Mouse (Mus musculus) heart, postnatal 25 days (tissue): ENCODE measurements around the gene Atoh8. TPM values are rescaled to one million over a fixed set of nuclear protein-coding genes. Genes with fewer than 3 reads are reported as not detected.

ENCODE experiments used
- DNase-seq: peaks from one replicate; pipeline ENCODE4 v3.0.0; 2022; ENCODE audit warnings: low spot score
- intact Hi-C: fragments of 180-260 bp; cut with DNase I; formaldehyde crosslinking; loops from one replicate; pipeline ENCODE4 v1.15.1; 2025
- total RNA-seq, 2 experiments: library from RNA; stranded (reverse); gene quantifications; 2 replicates each; pipeline ENCODE4 v1.2.3; 2021

Atoh8 gene
- 10 to 100 TPM in 1 of 2 experiments, 1 to 10 TPM in 1; 6.1 to 12.4 TPM for total RNA-seq

- DNase-seq: peak; percentile 60
- intact Hi-C loops: loop anchor here (2.0 kb wide), 1 partner anchor 16 kb away; no protein-coding TSS in a partner anchor
Measured at GRCm38 (mm10) chr6:72235098-72235806, at the start of gene Atoh8. Gene Atoh8 (minus strand): TSS chr6:72235577.

- DNase-seq: no peak
- intact Hi-C loops: loop anchor here (1.0 to 5.0 kb wide), 4 partner anchors 36 to 123 kb away; partner anchors contain the start of genes Usp39 and Vamp5
Measured at GRCm38 (mm10) chr6:72283914-72284313, 48.5 kb upstream of the Atoh8 start.

GRCm38 (mm10) chr6:72280410-72280998 lies 45.1 kb upstream of the Atoh8 start:
- intact Hi-C loops: loop anchor here (5.0 kb wide), 2 partner anchors 102 to 127 kb away; partner anchors contain the start of gene Vamp5
- DNase-seq: no peak

- intact Hi-C loops: no loop called here
- DNase-seq: no peak
Measured at GRCm38 (mm10) chr6:72279505-72279904, 44.1 kb upstream of the Atoh8 start.

- DNase-seq: no peak
- intact Hi-C loops: no loop called here
Measured at GRCm38 (mm10) chr6:72278835-72279234, 43.5 kb upstream of the Atoh8 start.

- DNase-seq: peak; percentile 73
- intact Hi-C loops: loop anchor here (2.0 kb wide), 1 partner anchor 61 kb away; no protein-coding TSS in a partner anchor
Measured at GRCm38 (mm10) chr6:72277508-72278166, 42.3 kb upstream of the Atoh8 start.

GRCm38 (mm10) chr6:72276972-72277441 lies 41.6 kb upstream of the Atoh8 start:
- intact Hi-C loops: loop anchor here (2.0 kb wide), 1 partner anchor 60 kb away; no protein-coding TSS in a partner anchor
- peak; percentile 53 for DNase-seq

- DNase-seq: no peak
- intact Hi-C loops: loop anchor here (2.0 kb wide), 1 partner anchor 59 kb away; no protein-coding TSS in a partner anchor
Measured at GRCm38 (mm10) chr6:72276141-72276540, 40.8 kb upstream of the Atoh8 start.

- intact Hi-C loops: no loop called here
- no peak for DNase-seq
Measured at GRCm38 (mm10) chr6:72275527-72275926, 40.1 kb upstream of the Atoh8 start.

GRCm38 (mm10) chr6:72273153-72273552 lies 37.8 kb upstream of the Atoh8 start:
- intact Hi-C loops: no loop called here
- no peak for DNase-seq

- no peak for DNase-seq
- intact Hi-C loops: no loop called here
Measured at GRCm38 (mm10) chr6:72272161-72272696, 36.9 kb upstream of the Atoh8 start.

- no peak for DNase-seq
- intact Hi-C loops: no loop called here
Measured at GRCm38 (mm10) chr6:72270952-72271519, 35.7 kb upstream of the Atoh8 start.

GRCm38 (mm10) chr6:72270258-72270657 lies 34.9 kb upstream of the Atoh8 start:
- DNase-seq: no peak

GRCm38 (mm10) chr6:72268149-72268847 lies 32.9 kb upstream of the Atoh8 start:
- intact Hi-C loops: no loop called here
- DNase-seq: no peak

More at GRCm38 (mm10) chr6:72270258-72270657, 34.9 kb upstream of the Atoh8 start:
- intact Hi-C loops: no loop called here

GRCm38 (mm10) chr6:72265664-72266063 lies 30.3 kb upstream of the Atoh8 start:
- intact Hi-C loops: no loop called here
- DNase-seq: no peak

GRCm38 (mm10) chr6:72263679-72264265 lies 28.4 kb upstream of the Atoh8 start:
- DNase-seq: no peak
- intact Hi-C loops: loop anchor here (5.0 kb wide), 1 partner anchor 336 kb away; no protein-coding TSS in a partner anchor

GRCm38 (mm10) chr6:72261683-72262320 lies 26.4 kb upstream of the Atoh8 start:
- intact Hi-C loops: loop anchor here (1.0 to 5.0 kb wide), 2 partner anchors 76 to 335 kb away; no protein-coding TSS in a partner anchor

More at GRCm38 (mm10) chr6:72261683-72262320, 26.4 kb upstream of the Atoh8 start:
- DNase-seq: no peak
